Mouse (Mus musculus): ENCODE measurements around the gene Sult2b1.

DNA sequence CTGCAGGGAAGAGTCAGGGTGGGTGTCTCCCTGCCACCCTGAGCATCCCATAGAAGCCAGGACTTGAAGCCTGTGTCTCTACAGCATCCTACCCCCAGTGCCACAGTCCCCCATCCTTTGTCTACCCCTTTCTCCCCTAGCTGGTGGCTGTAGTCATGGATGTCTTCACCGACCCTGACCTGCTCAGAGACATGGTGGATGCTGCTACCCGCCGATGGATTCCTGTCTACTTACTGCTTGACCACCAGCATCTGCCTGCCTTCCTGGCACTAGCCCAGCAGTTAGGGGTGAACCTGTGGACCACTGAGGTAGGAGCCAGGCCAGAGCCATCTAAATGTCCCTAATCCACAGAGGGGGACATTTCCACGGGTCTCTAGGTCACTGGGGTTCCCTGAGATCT lies 61.2 kb downstream of the Sult2b1 start:
- no peak for TF ChIP-seq CTCF (IDR thresholded peaks at IDR 0.05; ENCODE audit: control insufficient read depth, insufficient read depth, low read length)
- no peak for TF ChIP-seq POLR2A (IDR thresholded peaks at IDR 0.05; ENCODE audit: borderline replicate concordance, control insufficient read depth, low read depth, low read length)

Measured in bone marrow, adult 2 months (tissue).